Mouse (Mus musculus) right cerebral cortex, postnatal 36 days (tissue): Measurements from ENCODE around the gene Scyl1.

Experiments
- DNase-seq, 2 experiments: peaks; one replicate each; pipeline ENCODE4 v3.0.0; 2022; ENCODE audit warnings: low spot score in 2 of 2, mixed read lengths in 1 of 2

Gene Scyl1

DNA sequence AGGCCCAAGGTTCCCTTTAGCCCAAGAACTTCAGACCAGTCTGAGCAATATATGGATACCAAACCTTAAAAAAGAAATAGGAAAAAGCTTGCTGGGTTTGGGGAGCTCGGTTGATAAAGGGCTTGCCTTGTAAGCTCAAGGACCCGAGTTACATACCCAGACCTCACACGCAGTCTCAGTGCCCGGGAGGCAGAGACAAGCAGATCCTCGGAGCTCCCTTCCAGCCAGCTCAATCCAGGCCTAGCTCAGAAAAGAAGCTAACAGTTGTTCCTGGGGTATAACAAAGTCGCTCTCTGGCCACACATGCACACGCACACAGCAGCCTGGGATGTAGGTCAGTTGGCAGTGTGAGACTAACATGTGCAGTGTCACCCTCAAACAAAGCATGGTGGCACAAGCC, 16.7 kb upstream of the Scyl1 start:
- no peak for DNase-seq

DNA sequence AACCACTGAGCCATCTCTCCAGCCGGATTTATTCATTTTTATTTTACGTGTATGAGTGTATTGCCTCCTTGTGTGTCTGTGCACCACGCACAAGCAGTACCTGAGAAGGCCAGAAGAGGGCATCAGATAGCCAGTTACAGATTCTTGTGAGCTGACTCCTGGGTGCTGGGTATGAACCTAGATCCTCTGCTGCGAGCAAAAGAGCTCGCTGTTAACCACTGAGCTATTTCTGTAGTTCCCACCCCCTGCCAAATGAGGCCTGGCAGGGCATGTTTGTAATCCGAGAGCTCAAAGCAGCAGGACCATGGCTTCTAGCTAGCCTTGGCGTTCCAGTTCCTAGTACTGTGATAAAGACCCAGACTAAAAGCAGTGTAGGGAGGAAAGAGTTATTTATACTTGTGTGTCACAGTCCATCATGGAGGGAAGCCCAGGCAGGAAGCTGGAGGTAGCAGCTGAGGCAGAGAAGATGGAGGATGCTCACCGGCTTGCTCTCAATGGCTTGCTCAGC, 16.0 kb upstream of the Scyl1 start:
- DNase-seq = peak; percentile 75 to 79

DNA sequence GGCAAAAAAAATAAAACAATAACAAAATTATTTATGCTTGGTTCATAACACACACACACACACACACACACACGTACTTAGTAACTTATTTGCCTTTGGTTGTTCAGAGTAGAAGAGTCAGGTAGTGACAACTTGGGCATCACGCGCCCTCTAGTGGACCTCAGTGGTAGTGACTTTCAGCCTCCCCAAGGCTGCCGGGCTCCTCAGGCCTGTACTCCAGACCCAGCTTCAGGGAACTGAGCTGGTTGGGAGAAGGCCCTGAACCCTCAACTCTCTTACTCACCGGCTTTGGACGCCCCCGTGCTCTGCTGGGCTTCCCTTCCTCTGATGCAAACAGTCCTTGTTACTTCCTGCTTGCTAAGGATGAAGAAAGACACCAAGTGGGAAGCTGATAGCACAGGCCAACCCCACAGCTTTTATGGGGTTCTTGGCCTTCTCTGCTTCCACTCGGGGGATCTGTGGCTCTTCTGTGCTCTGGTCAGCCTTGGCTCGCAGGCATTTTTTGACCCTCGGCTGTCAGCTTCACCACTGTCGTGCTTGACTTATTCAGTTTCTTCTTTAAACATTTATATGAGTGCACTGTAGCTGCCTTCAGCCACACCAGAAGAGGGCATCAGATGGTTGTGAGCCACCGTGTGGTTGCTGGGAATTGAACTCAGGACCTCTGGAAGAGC, 15.4 kb upstream of the Scyl1 start:
- DNase-seq = peak; percentile 81

DNA sequence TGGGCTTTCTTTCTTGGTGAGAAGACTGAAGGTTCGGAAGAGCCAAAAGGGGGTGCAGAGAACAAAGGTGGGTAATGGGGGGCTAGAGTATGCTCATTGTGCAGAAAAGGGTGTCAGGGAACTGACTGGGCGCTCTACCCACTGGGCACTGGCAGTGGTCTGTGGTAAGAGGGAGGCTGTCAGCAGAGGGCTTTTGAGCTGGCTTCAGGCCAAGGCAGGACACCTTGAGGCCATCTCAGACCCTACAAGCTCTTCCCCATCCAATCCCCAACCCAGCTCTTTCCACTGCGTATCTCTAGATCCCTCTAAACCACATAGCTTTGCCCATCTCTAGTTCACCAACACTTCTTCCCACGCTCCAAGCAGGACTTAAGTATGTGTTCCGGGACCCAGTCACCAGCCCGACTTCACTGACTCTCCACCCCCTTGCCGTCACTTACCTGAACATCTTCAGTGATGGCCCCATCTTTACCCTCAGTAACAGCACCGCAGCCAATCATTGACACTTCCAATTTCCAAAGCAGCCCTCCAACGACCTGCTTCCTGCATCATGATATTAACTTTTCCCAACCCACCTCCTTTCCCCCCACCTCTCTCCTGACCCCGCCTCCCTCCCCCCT, 13.8 kb upstream of the Scyl1 start:
- DNase-seq = no peak

DNA sequence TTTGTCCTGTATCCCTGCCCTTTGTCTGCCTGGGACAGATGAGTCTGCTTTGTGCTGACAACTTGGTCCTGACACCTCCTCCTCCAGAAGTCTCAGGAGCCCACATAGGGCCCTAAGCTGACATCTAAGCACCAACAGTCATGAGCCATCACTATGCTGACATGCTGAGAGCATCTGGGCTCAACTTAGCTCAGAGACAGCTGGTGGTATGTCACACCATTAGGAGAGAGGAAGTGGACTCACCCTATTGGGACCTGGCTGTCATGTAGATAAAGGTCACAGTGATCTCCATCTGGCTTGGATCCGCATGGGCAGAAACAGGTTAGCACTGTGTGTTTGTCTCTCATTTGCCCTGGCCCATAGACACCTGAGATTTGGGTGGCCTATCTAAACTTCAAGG, 10.9 kb upstream of the Scyl1 start:
- no peak for DNase-seq

DNA sequence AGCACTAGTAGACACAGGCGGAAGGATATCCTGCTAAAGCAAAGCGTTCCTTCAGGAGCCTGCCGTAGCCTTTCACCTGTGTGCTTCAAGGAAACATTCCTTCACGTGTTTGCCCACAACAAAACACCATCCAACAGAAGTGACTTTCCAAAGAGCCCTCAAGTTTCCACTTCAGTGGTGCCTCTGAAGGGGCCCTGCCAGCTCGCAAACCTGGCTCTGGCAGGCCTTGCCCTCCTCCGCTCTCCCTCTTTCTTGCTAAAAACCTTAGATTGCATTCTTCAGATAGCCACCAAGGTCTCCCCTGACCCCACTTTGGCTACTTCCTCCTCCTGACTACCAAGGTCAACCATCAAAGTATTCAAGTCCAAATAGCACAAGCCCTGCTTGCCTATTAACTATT, 10.3 kb upstream of the Scyl1 start:
- DNase-seq = no peak

DNA sequence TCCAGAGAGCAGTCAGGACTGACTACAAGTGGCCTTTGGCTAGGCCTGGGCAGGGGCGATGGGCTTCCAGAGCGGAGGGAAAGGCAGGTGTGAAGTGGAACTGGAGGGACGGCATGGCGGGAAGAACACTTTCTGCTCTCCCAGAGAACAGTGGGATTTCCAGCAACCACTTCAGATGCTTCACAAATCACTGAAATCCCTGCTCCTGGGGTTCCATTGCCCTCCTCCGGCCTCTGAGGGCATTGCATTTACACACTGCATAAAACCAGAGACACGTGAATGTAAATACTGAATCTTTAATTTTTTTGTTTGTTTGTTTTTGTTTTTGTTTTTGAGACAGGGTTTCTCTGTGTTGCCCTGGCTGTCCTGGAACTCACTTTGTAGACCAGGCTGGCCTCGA, 9.0 kb upstream of the Scyl1 start:
- DNase-seq = no peak

DNA sequence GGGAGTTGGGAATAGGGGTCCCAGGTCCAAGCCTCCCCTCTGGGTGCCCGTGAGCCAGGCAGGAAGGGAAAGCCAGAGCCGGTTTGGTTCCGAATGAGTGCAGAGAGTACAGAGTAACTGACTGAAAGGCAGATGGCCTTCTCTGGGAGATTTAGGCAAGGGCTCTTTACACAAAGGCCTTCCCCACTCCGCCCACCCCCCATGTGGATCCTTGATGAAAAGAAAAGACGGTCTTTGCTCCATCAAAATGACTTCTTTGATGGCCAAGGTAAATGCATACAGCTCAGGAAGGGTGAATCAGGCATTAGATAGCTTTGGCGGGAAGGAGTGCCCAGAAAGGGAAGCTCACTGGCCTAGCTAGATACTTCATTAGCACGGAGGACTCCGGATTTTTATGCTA, 7.1 kb upstream of the Scyl1 start:
- no peak for DNase-seq

DNA sequence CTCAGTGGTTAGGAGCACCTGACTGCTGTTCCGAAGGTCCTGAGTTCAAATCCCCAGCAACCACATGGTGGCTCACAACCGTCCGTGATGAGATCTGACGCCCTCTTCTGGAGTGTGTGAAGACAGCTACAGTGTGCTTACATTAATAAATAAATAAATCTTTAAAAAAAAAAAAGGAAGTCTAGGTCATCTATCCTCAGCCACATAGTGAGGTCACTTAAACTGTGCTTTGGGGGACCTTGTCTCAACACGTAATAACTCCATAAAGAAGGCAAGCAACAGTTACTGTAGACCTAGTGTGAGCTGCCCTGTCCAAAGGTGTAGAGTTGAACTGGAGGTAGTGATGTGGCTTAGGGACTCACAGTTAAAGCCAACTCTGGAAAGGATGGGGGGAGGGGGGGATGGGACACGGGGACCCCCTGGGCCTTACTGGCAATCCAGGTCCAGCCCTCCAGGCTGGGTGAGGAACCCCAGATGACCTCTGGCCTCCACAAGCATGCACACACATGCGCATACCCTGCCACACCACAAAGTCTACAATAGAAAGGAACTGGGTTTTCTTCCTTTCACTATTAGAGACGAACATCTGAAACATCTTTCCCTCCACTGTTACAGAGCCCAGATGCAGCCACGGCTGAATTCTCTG, 6.3 kb upstream of the Scyl1 start:
- no peak for DNase-seq

DNA sequence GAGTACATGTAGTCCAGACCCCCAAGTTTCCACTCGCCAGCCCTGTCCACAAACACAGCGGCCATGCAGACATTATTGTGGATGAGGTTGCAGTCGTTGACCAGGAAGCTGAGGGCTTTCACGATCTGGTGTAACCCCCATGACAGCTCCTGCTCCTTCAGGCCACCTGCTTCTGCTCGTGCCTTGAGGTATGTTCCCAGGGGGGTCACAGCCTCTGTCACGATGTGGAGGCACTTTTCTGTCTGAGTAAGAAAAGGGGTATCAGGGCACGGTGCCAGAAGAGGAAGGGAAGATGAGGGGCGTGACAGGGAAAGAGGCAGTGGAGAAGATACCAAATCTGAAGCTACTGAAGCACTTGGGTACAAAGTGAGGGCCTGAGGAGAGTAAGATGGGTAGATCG, 908 bp downstream of the Scyl1 start:
- no peak for DNase-seq

DNA sequence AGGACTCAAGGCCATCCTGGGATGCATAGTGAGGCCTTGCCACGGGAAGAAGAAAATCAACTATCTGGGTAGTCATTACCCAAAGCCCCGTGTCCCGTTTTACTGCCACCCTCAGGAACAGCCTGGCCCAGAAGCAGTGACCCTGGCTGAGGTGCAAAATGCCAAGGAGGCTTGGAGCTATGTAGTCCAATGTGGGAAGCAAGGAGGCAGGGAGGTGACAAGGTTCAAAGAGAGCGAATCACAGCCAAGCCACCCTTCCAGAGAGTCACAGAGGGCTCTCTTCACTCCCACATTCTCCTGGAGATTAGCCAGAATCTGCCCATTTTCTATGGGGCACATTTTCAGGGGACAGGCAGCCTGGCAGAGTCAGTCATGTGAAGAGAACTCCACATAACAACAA, 3.9 kb downstream of the Scyl1 start:
- DNase-seq = no peak

DNA sequence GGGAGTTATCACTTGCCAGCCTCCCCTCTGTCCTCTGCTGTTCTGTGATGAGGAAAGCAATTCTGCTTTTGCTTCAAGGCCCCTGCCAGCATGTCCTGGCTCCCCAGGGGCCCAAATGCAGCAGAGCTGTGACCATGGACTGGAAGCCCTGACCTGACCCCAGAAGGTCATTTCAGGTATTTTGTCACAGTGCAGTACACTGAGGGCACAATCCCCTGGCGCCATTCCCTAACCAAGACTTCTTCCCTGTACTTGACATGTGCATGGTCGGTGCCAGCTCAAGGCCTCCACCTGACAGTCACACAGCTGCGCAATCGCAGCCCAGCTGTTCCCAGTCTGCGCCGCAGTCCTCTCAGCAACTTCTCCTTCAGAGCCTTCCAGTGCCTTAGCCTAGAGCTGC, 8.1 kb downstream of the Scyl1 start:
- DNase-seq = no peak

DNA sequence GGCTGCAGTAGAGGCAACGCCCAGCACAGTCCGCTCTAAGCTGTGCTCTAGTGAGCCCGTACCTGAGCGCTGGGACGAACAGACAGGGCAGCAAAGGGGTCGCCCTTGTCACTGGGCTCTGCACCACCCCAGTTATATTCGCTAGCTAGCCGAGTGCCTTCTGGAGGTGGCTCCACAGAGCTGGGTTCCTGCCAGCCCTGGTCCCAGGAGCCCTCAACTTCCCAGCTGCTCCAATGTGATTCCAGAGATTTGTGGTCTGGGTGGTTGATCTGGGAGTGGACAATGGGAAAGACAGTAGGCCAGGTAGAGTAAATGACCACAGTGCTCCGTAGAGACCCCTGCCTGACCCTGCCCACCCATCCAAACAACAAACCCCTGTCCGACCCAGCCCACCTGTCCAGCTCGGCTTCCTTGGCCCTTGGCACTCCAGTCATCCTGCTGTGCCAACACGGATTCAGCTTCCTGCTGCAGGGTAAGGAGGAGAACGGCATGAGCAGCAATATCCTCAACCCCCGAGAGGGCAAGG, 12.3 kb downstream of the Scyl1 start:
- DNase-seq = no peak

DNA sequence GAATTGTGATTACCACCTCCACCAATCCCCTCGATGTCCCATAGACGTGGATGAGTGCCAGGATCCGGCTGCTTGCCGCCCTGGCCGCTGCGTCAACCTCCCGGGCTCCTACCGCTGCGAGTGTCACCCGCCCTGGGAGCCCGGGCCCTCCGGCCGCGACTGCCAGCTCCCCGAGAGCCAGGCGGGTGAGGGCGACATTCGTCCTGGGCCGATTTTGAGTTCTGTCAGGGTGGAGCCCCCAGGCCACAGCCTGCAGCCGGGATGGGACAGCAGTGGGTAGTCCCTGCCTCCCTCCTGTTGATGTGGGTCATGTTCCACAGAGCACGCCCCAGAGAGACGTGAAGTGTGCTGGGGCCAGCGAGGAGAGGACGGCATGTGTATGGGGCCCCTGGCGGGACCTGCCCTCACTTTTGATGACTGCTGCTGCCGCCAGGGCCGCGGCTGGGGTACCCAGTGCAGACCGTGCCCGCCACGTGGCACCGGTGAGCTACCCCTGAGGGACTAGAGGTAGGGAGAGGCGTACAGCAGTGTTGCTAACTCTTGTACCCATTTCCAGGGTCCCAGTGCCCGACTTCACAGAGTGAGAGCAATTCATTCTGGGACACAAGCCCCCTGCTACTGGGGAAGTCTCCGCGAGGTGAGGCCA, 14.1 kb downstream of the Scyl1 start:
- no peak for DNase-seq

DNA sequence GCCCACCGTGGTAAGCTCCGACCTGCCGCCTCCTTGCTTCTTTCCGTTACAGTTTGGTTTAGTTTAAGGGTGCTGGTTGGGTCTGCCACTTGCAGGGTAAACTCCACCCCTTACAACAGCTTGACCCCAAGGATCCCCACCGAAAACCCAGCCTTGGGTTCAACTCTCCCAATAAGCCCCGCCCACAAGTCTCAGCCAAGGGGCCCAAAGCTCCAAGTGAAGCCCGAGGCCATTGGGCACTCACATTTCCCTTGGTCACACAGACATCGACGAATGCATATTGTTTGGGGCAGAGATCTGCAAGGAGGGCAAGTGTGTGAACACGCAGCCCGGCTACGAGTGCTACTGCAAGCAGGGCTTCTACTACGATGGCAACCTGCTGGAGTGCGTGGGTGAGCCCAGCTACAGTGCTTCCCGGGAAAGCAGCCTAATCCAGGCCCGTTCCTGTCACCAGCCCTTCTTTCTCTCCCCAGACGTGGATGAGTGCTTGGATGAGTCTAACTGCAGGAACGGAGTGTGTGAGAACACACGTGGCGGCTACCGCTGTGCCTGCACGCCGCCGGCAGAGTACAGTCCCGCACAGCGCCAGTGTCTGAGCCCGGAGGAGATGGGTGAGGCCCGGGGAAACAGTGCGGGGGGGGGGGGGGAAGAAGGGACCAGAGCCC, 14.8 kb downstream of the Scyl1 start:
- peak; percentile 85 to 89 for DNase-seq

DNA sequence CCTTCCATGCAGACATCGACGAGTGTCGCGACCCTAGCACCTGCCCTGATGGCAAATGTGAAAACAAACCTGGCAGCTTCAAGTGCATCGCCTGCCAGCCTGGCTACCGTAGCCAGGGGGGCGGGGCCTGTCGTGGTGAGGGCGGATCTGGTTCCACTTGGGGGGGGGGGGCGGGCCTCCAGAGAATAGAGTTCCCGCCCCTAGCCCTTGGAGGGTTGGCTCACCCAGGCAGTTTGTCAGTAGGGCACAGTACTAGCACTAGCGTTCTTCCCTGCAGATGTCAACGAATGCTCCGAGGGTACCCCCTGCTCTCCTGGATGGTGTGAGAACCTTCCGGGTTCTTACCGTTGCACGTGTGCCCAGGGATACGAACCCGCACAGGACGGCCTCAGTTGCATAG, 19.5 kb downstream of the Scyl1 start:
- DNase-seq = no peak

DNA sequence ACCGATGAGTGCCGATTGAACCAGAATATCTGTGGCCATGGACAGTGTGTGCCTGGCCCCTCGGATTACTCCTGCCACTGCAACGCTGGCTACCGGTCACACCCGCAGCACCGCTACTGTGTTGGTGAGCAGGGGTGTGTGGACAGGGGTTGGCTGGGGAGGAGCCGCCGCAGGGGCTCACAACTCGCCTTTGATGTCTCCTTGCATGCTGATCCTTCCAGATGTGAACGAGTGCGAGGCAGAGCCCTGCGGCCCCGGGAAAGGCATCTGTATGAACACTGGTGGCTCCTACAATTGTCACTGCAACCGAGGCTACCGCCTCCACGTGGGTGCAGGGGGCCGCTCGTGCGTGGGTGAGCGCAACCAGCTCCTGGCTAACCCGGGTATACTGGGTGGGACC, 20.3 kb downstream of the Scyl1 start:
- DNase-seq = no peak

DNA sequence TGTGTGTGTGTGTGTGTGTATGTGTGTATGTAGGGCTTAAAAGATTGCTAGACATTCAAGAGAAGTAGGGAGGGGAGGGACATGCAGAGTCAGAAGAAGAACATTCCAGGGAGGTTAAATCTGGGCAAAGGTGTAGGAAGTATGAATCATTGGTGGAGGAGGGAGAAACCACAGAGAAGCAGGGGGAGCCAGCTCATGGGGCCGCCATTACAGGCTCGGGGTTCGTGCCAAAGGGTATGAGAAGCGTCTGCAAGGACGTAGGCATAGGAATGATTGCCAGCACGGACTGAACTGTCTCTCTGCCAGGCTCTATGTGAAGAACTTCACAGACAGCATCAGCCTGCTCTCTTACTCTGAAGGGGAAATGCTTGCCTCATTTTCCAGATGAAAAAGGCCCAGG, 21.7 kb downstream of the Scyl1 start:
- DNase-seq = no peak

DNA sequence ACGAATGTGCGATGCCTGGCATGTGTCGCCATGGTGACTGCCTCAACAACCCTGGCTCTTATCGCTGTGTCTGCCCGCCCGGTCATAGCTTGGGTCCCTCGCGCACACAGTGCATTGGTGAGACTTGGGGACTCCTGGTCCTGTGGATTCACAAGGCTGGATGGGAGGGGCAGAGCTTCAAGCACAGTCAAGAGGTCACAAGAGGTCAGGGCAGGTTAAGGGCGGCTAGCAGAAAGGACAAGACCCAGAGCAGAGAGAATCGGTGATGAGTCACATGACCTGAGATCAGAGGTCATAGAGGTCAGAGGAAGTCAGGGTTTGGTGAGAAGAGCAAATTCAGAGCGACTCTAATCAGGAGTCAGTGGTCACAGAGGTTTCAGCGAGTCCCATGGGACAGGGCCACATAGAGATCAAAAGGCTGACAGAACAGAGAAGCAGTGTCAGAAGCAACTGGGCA, 24.3 kb downstream of the Scyl1 start:
- DNase-seq = no peak

DNA sequence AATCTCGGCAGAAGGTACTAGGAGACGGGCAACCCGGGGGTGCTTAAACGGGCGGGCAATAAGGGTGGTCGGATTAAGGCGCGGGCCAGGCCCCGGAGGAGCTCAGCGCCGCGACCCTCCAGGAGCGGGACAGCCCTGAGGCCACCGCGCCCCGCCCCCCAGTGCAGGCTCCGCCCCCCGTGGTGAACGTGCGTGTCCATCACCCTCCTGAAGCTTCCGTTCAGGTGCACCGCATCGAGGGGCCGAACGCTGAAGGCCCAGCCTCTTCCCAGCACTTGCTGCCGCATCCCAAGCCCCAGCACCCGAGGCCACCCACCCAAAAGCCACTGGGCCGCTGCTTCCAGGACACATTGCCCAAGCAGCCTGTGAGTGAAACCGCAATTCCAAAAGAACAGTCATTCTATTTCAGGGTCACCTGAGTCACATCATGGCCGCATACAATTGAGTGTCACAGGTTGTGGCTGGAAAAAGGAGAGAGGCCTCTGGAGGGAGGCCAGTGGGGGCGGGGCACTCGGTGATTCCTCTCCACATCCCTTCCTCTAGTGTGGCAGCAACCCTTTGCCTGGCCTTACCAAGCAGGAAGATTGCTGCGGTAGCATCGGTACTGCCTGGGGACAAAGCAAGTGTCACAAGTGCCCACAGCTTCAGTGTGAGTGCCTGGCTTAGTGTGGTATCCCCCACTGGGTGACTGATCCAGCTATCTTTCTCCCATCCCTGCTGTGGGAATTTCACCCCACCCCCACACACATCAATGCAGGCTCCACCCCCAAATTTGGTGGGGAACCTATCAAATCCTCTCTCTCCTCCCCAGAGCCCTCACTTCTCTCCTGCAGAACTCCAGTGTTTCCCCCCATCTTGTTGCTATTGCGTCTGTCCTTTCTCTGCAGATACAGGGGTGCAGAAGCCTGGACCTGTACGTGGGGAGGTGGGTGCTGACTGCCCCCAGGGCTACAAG, 25.2 kb downstream of the Scyl1 start:
- DNase-seq = no peak

DNA sequence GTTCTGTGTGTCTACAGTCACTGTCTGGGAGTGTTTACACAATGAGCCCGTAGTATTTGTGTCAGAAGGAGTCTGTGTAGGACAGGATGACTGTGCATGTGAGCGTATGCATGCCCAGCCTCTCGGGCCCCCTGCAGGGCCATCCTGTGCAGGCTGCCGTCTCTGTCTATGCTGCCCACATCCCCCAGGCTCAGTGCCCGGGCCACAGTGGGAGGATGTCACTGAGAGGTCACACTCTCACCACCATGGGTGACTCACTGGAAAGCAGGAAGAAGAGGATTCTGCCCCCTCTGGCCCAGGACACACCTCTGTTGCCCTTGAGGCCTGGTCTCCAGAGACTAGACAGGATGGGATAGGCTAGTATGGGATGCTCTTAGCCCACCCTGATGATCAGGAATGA, 27.6 kb downstream of the Scyl1 start:
- no peak for DNase-seq
